Mouse (Mus musculus) CH12.LX (cell line): ENCODE measurements around the gene Dnah8. TPM values are rescaled to one million over a fixed set of nuclear protein-coding genes. Genes with fewer than 3 reads are reported as not detected.
A peak's percentile ranks its signal among the peaks of the same experiment; 100 is the strongest.

Experiments used
- DNase-seq: peaks from one replicate; pipeline ENCODE4 v3.0.0-alpha.2; 2013; ENCODE audit errors: extremely low read depth
- H3K27ac ChIP-seq: 2 replicates; pipeline ENCODE4 v1.5.1; 2012; ENCODE audit warnings: low read depth, mild to moderate bottlenecking, control low read depth, moderate library complexity; ENCODE audit not compliant: insufficient read depth
- H3K27me3 ChIP-seq: replicated peaks from 2 replicates; pipeline ENCODE3; 2012; ENCODE audit warnings: inconsistent platforms
- H3K36me3 ChIP-seq, 2 experiments: replicated peaks in 1 of 2; 2 replicates each; pipeline versions ENCODE3 to v1.6.1; 2012; ENCODE audit warnings: inconsistent platforms in 1 of 2, low read length in 1 of 2, mild to moderate bottlenecking in 1 of 2, mixed read lengths in 1 of 2, moderate library complexity in 1 of 2; ENCODE audit not compliant: control insufficient read depth in 1 of 2, insufficient read depth in 1 of 2
- H3K4me1 ChIP-seq, 2 experiments: 2 replicates each; pipeline ENCODE4 v1.6.1; 2012; ENCODE audit warnings: inconsistent platforms in 1 of 2, moderate library complexity in 1 of 2; ENCODE audit not compliant: insufficient read depth in 2 of 2, control insufficient read depth in 1 of 2
- H3K4me2 ChIP-seq: 2 replicates; pipeline ENCODE4 v1.6.1; 2012; ENCODE audit warnings: low read depth, mild to moderate bottlenecking, control low read depth; ENCODE audit not compliant: poor library complexity, insufficient read depth, severe bottlenecking
- H3K4me3 ChIP-seq, 3 experiments: fragments of 150-350 bp in 1 of 3; sonication (generic) in 1 of 3; replicated peaks in 1 of 3; 2 replicates each; pipeline versions ENCODE3 to v1.5.1; 2011 to 2012; ENCODE audit warnings: low read depth in 2 of 3, low read length in 2 of 3, mild to moderate bottlenecking in 2 of 3, moderate library complexity in 2 of 3, control low read depth in 1 of 3, improper control_type of control experiment in 1 of 3, inconsistent platforms in 1 of 3, mixed read lengths in 1 of 3; ENCODE audit not compliant: poor library complexity in 1 of 3
- H3K79me2 ChIP-seq: replicated peaks from 2 replicates; pipeline ENCODE4 v1.6.1; 2012; ENCODE audit warnings: mild to moderate bottlenecking, moderate library complexity; ENCODE audit not compliant: control insufficient read depth, poor library complexity, insufficient read depth, severe bottlenecking; ENCODE audit errors: extremely low read depth
- H3K9ac ChIP-seq: 2 replicates; pipeline ENCODE4 v1.6.1; 2012; ENCODE audit warnings: low read depth, mild to moderate bottlenecking, control low read depth, moderate library complexity; ENCODE audit not compliant: insufficient read depth
- H3K9me3 ChIP-seq: replicated peaks from 2 replicates; pipeline ENCODE3; 2012; ENCODE audit warnings: low read length, inconsistent platforms, mixed read lengths
- BHLHE40 ChIP-seq: IDR thresholded peaks from 2 replicates; pipeline ENCODE4 v1.6.1; 2011; ENCODE audit warnings: mild to moderate bottlenecking, low read depth, low read length, improper control_type of control experiment
- CHD1 ChIP-seq: IDR thresholded peaks from 2 replicates; pipeline ENCODE4 v1.6.1; 2012; ENCODE audit warnings: low read depth, low read length, improper control_type of control experiment, inconsistent platforms
- CTCF ChIP-seq, 2 experiments: IDR thresholded peaks in 1 of 2; conservative IDR thresholded peaks in 1 of 2; 2 replicates each; pipeline ENCODE4 v1.5.1; 2011 to 2012; ENCODE audit warnings: low read depth in 2 of 2, low read length in 2 of 2, improper control_type of control experiment in 1 of 2, inconsistent platforms in 1 of 2, mild to moderate bottlenecking in 1 of 2, moderate library complexity in 1 of 2
- ELF1 ChIP-seq: IDR thresholded peaks from 2 replicates; pipeline ENCODE4 v1.6.1; 2014; ENCODE audit warnings: low read depth, mild to moderate bottlenecking, inconsistent platforms, low read length, improper control_type of control experiment
- ETS1 ChIP-seq: conservative IDR thresholded peaks from 2 replicates; pipeline ENCODE4 v1.6.1; 2012; ENCODE audit warnings: low read depth, mild to moderate bottlenecking, inconsistent platforms, low read length, improper control_type of control experiment, moderate library complexity
- HCFC1 ChIP-seq: IDR thresholded peaks from 2 replicates; pipeline ENCODE4 v1.6.1; 2012; ENCODE audit warnings: low read depth, mild to moderate bottlenecking, inconsistent platforms, low read length, improper control_type of control experiment
- MAFK ChIP-seq: IDR thresholded peaks from 2 replicates; pipeline ENCODE4 v1.6.1; 2011; ENCODE audit warnings: low read length, improper control_type of control experiment; ENCODE audit not compliant: insufficient replicate concordance
- MAX ChIP-seq: IDR thresholded peaks from 2 replicates; pipeline ENCODE4 v1.6.1; 2011; ENCODE audit warnings: low read length, improper control_type of control experiment
- MEF2A ChIP-seq: IDR thresholded peaks from 2 replicates; pipeline ENCODE4 v1.6.1; 2014; ENCODE audit warnings: low read depth, mild to moderate bottlenecking, inconsistent platforms, low read length, improper control_type of control experiment, borderline replicate concordance
- MYC ChIP-seq: IDR thresholded peaks from 2 replicates; pipeline ENCODE4 v1.6.1; 2011; ENCODE audit warnings: low read depth, mild to moderate bottlenecking, improper control_type of control experiment, low read length
- NELFE ChIP-seq: IDR thresholded peaks from 2 replicates; pipeline ENCODE4 v1.6.1; 2011; ENCODE audit warnings: low read depth, low read length, improper control_type of control experiment
- NRF1 ChIP-seq: IDR thresholded peaks from 2 replicates; pipeline ENCODE4 v1.6.1; 2014; ENCODE audit warnings: low read depth, mild to moderate bottlenecking, inconsistent platforms, low read length, improper control_type of control experiment, moderate library complexity
- PAX5 ChIP-seq: IDR thresholded peaks from 2 replicates; pipeline ENCODE4 v1.6.1; 2012; ENCODE audit warnings: low read length, inconsistent platforms, mixed read lengths
- POLR2AphosphoS2 ChIP-seq: IDR thresholded peaks from 2 replicates; pipeline ENCODE4 v1.6.1; 2011; ENCODE audit warnings: low read depth, low read length, improper control_type of control experiment
- RAD21 ChIP-seq: IDR thresholded peaks from 2 replicates; pipeline ENCODE4 v1.6.1; 2011; ENCODE audit warnings: low read depth, mild to moderate bottlenecking, low read length, improper control_type of control experiment, moderate library complexity
- SMC3 ChIP-seq: IDR thresholded peaks from 2 replicates; pipeline ENCODE4 v1.6.1; 2011; ENCODE audit warnings: low read depth, low read length, improper control_type of control experiment
- USF2 ChIP-seq: conservative IDR thresholded peaks from 2 replicates; pipeline ENCODE4 v1.6.1; 2011; ENCODE audit warnings: low read depth, low read length, improper control_type of control experiment
- ZC3H11A ChIP-seq: IDR thresholded peaks from 2 replicates; pipeline ENCODE4 v1.6.1; 2012; ENCODE audit warnings: low read depth, mild to moderate bottlenecking, inconsistent platforms, low read length, improper control_type of control experiment
- ZKSCAN1 ChIP-seq: IDR thresholded peaks from 2 replicates; pipeline ENCODE4 v1.6.1; 2012; ENCODE audit warnings: low read depth, inconsistent platforms, low read length, improper control_type of control experiment, borderline replicate concordance
- dilution Hi-C: fragments of 300-500 bp; cut with MboI; formaldehyde crosslinking; loops from 2 replicates; pipeline ENCODE4 v1.14.3; 2020; ENCODE audit warnings: low sequenced_read_pairs; ENCODE audit not compliant: extremely low pct_unique_long_range_greater_than_20kb, extremely low pct_ligation_motif_present
- in situ Hi-C: fragments of 300-500 bp; cut with MboI; formaldehyde crosslinking; loops from 3 replicates; pipeline ENCODE4 v1.14.3; 2019; ENCODE audit warnings: low sequenced_read_pairs, low pct_ligation_motif_present, low pct_unique_long_range_greater_than_20kb, mixed read lengths
- polyA plus RNA-seq: library from polyadenylated mRNA; unstranded; fragments of >175 nt; gene quantifications from 2 replicates; pipeline ENCODE4 v1.2.1, GENCODE M21; 2012; ENCODE audit warnings: low read depth; ENCODE audit not compliant: insufficient read length
- total RNA-seq, 2 experiments: library from RNA; depleted of rRNA; stranded (reverse); fragments of 300-350 nt in 1 of 2; fragments of >200 nt in 1 of 2; gene quantifications; 2 replicates each; pipeline ENCODE4 v1.2.3; 2012 to 2014

The Dnah8 gene
- total and polyA plus RNA-seq, 3 experiments: 0.09 to 0.99 TPM; not detected in 1

- Histone ChIP-seq H3K27me3 (no peaks in the 10 kb centered on the region), H3K9ac (no peak overlapping the region), H3K4me1 (no peaks in the 10 kb centered on the region), H3K4me2 (no peak overlapping the region), H3K36me3 (no peaks in the 10 kb centered on the region), H3K9me3 (peaks cover 5% of the 10 kb centered on the region), H3K79me2 (no peaks in the 10 kb centered on the region), H3K27ac (no peak overlapping the region), H3K4me3 (no peak overlapping the region)
- in situ Hi-C loops: no loop called here
- TF ChIP-seq HCFC1: no peak
- no peak for TF ChIP-seq ETS1
- TF ChIP-seq MAX: no peak
- no peak for TF ChIP-seq CHD1
- no peak for DNase-seq
- dilution Hi-C loops: no loop called here
Observed at GRCm38 (mm10) chr17:30664856-30665255, 40.7 kb downstream of the Dnah8 start.

DNA sequence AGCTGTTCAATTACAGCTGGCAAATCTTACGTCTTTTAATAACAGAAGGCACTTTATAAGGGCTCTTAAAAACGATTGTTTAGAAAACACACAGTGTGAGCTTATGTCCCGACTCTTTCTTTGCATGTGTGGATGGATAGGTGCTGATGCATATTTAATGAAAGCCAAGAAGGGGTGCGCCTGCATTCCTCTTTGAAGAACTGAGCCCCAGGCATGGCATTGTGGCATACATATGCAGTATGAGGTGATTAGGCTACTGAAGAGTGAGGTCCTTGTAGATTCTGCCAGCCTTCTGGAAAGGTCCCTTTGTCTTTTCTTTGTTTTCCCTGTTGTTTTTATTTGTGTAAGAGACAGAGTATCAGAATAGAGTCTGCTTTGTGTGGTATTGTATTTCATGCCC, 48.4 kb downstream of the Dnah8 start:
- Histone ChIP-seq H3K36me3 (no peaks in the 10 kb centered on the region), H3K9me3 (peaks cover 6% of the 10 kb centered on the region)

GRCm38 (mm10) chr17:30673023-30673422, 48.9 kb downstream of the Dnah8 start:
- no peak overlapping the region for H3K27ac ChIP-seq
- H3K4me3 ChIP-seq: no peak overlapping the region
- no peak overlapping the region for H3K4me2 ChIP-seq
- H3K27me3 ChIP-seq: no peaks in the 10 kb centered on the region
- in situ Hi-C loops: no loop called here
- no peaks in the 10 kb centered on the region for H3K36me3 ChIP-seq
- H3K9ac ChIP-seq: no peak overlapping the region
- dilution Hi-C loops: no loop called here
- H3K4me1 ChIP-seq: no peaks in the 10 kb centered on the region
- no peak for DNase-seq
- peaks cover 6% of the 10 kb centered on the region for H3K9me3 ChIP-seq
- no peak for TF ChIP-seq SMC3
- peak; percentile 25 to 30; a peak in 3 of 4 replicates for TF ChIP-seq CTCF (conservative IDR thresholded peaks at IDR 0.05 in 1 of 2, IDR thresholded peaks at IDR 0.05 in 1 of 2; ENCODE audit: low read depth in 2 of 2, low read length in 2 of 2)
- TF ChIP-seq BHLHE40: no peak
- no peaks in the 10 kb centered on the region for H3K79me2 ChIP-seq

More for the DNA sequence above, 48.4 kb downstream of the Dnah8 start:
- H3K9ac ChIP-seq: no peak overlapping the region
- no peaks in the 10 kb centered on the region for H3K27me3 ChIP-seq
- no peaks in the 10 kb centered on the region for H3K4me1 ChIP-seq
- no peak overlapping the region for H3K27ac ChIP-seq
- DNase-seq: no peak
- TF ChIP-seq PAX5: no peak
- TF ChIP-seq NRF1: no peak
- TF ChIP-seq MYC: no peak
- no peak for TF ChIP-seq USF2
- no peak for TF ChIP-seq ZKSCAN1
- no peak for TF ChIP-seq ZC3H11A
- TF ChIP-seq ELF1: no peak
- no peak for TF ChIP-seq NELFE
- no peak for TF ChIP-seq BHLHE40
- no peak for TF ChIP-seq RAD21
- TF ChIP-seq MEF2A: no peak
- no peak for TF ChIP-seq HCFC1
- TF ChIP-seq POLR2AphosphoS2: no peak
- no peak for TF ChIP-seq MAFK
- in situ Hi-C loops (no loop called here), dilution Hi-C loops (no loop called here)
- H3K79me2 ChIP-seq: no peaks in the 10 kb centered on the region
- no peak overlapping the region for H3K4me2 ChIP-seq
- no peak overlapping the region for H3K4me3 ChIP-seq
